Mouse (Mus musculus) cerebellum, postnatal 36 days (tissue): Measurements from ENCODE around the gene Olfr826.
A peak's percentile ranks its signal among the peaks of the same experiment; 100 is the strongest.
"Not testable (repeated sequence)": the region's sequence is repeated elsewhere in the genome, so short reads cannot be mapped to it uniquely, and the experiment has no call there.

ENCODE experiments used
- DNase-seq, 2 experiments: peaks; one replicate each; pipeline ENCODE4 v3.0.0; 2021 to 2022; ENCODE audit warnings: mixed read lengths in 2 of 2

The Olfr826 gene

GRCm38 (mm10) chr10:130184086-130184485 is at the start of gene Olfr826:
Olfr826 (minus strand) TSS chr10:130184186.
- DNase-seq, result no peak

GRCm38 (mm10) chr10:130232117-130232516 is 48.1 kb upstream of the Olfr826 start:
- no peak for DNase-seq

DNA sequence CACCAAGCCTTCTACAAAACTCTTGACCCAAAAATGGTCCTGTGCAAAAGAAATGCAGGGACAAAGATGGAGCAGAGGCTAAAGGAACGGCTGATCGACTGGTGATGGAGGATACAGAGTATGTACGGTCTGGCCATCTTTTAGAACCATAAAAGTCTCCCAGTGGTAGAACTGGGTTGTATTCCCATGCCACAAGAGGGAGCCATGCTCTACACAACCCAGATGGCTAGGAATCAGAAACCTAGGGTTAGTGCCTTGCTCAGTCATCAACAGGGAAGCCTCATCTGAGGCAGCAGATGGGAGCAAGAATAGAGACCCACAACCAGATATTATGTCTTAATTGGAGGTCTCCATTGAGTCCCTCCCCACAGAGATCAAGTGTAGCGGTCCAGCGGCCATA is 45.6 kb upstream of the Olfr826 start:
- no peak for DNase-seq

GRCm38 (mm10) chr10:130228246-130228645 is 44.3 kb upstream of the Olfr826 start:
- DNase-seq, result peak; percentile 61 to 62

DNA sequence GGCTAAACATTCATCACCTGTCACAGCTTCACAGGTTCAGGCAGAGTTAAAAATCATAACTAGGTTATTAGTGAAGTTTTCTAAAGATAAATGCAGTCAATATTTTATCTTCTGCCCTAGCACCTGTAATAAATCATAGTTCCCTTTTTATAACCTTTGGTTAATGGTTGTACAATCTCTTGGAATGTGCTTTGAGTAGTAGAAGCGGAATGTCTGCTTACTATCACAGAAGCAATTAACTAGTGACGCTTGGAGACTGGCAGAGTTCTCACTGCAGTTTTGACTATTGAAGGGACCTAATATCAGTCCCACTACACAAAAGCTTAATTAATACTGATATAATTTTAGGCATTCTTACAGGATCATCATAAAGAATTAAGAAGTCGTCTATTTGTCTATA is 41.0 kb upstream of the Olfr826 start:
- no peak for DNase-seq

- no peak for DNase-seq
These were observed 30.3 kb upstream of the Olfr826 start, which contains the start of gene Olfr827 for GRCm38 (mm10) chr10:130214303-130214702. Olfr827 (minus strand) TSS chr10:130214403.

- DNase-seq, result no peak
These were observed 17.3 kb downstream of the Olfr826 start, which contains the start of gene Olfr825 for GRCm38 (mm10) chr10:130166666-130167065. Olfr825 (minus strand) TSS chr10:130166766.

GRCm38 (mm10) chr10:130165196-130165595 is 18.8 kb downstream of the Olfr826 start:
- DNase-seq, result no peak

DNA sequence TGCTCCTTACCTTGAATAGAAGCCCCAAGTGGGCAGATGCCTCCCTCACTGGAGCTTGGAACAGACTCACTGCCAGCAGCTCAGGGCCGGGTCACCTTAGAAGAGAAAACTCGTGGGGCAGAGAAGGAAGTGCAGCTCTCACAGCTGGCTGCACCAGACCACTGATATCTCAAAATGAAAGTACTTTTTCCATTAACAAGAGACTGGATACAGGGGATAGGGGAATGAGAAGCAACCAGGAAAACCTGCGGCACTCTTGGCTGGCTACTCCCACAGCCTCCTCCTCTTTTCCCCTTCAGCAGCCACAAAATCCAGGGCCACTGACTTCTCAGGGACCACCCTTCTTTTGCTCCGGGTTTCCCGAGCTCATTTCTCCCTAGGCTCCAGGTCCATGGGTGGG is 39.9 kb downstream of the Olfr826 start:
- DNase-seq, result no peak

GRCm38 (mm10) chr10:130142481-130142880 is 41.5 kb downstream of the Olfr826 start:
- DNase-seq, result not testable (repeated sequence)

GRCm38 (mm10) chr10:130134811-130135210 is 49.2 kb downstream of the Olfr826 start:
- DNase-seq, result no peak

GRCm38 (mm10) chr10:130129900-130130299 is 54.1 kb downstream of the Olfr826 start, which contains the start of gene Olfr824:
Olfr824 (minus strand) TSS chr10:130130000.
- not testable (repeated sequence) for DNase-seq
